Mouse (Mus musculus) spleen, adult 2 months (tissue): Measurements from ENCODE around the gene Cdh20.

Experiments used
- CTCF ChIP-seq: fragments of 200-500 bp; IDR thresholded peaks from 2 replicates; pipeline ENCODE4 v1.5.1; 2011; ENCODE audit warnings: mild to moderate bottlenecking, inconsistent platforms; ENCODE audit not compliant: insufficient read depth, insufficient read length, insufficient replicate concordance; ENCODE audit errors: extremely low read depth
- POLR2A ChIP-seq: fragments of 200-500 bp; IDR thresholded peaks from 2 replicates; pipeline ENCODE4 v1.6.1; 2011; ENCODE audit warnings: low read depth, low read length, inconsistent platforms

DNA sequence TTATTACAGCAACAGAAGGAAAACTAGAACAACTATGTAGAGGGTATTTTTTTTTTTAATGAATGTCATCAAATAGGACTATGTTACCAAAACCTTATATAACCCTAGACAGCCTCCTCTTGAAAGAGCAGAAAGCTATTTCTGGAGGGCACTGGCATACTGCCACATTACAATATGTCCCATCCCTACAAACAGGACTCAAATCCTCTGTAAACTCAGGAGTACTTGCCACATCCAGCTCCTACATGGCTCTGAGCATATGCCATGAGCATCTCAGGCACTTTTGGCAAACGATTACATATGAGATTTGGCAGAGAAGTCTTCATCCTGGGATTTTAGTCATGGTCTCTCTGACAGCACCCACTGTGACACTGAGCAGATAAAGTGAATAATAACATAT is 235.5 kb downstream of the Cdh20 start:
- TF ChIP-seq CTCF (no peak), POLR2A (no peak)
